Mouse (Mus musculus) heart, postnatal 36 days (tissue): ENCODE measurements around the gene Ifitm10. TPM values are rescaled to one million over a fixed set of nuclear protein-coding genes. Genes with fewer than 3 reads are reported as not detected.
"Not testable (repeated sequence)": the region's sequence is repeated elsewhere in the genome, so short reads cannot be mapped to it uniquely, and the experiment has no call there.

ENCODE experiments used
- DNase-seq, 2 experiments: peaks; one replicate each; pipeline ENCODE4 v3.0.0; 2021 to 2022
- intact Hi-C: fragments of 180-260 bp; cut with DNase I; formaldehyde crosslinking; loops from one replicate; pipeline ENCODE4 v1.15.1; 2025
- total RNA-seq, 2 experiments: library from RNA; stranded (reverse); gene quantifications; 2 replicates each; pipeline ENCODE4 v1.2.3; 2021

Ifitm10 gene
- total RNA-seq, 2 experiments from 2014 or later, result 1.8 to 2.0 TPM

- DNase-seq, result no peak
- intact Hi-C loops, result no loop called here
Observed at GRCm38 (mm10) chr7:142326714-142327445, 46.7 kb downstream of the Ifitm10 start.

- intact Hi-C loops, result no loop called here
- no peak for DNase-seq
Observed at GRCm38 (mm10) chr7:142323396-142324117, 50.0 kb downstream of the Ifitm10 start.

- intact Hi-C loops, result no loop called here
- DNase-seq, result no peak
Observed at GRCm38 (mm10) chr7:142322641-142323040, 50.9 kb downstream of the Ifitm10 start.

GRCm38 (mm10) chr7:142321637-142322306 is 51.8 kb downstream of the Ifitm10 start:
- DNase-seq, intact Hi-C loops: not testable (repeated sequence)

- intact Hi-C loops, result no loop called here
- no peak for DNase-seq
Observed at GRCm38 (mm10) chr7:142320906-142321305, 52.6 kb downstream of the Ifitm10 start.

- no peak for DNase-seq
- intact Hi-C loops, result no loop called here
Observed at GRCm38 (mm10) chr7:142319124-142319523, 54.4 kb downstream of the Ifitm10 start.

GRCm38 (mm10) chr7:142317216-142317615 is 56.3 kb downstream of the Ifitm10 start:
- no peak for DNase-seq

GRCm38 (mm10) chr7:142316558-142316957 is 57.0 kb downstream of the Ifitm10 start:
- intact Hi-C loops, result loop anchor here (1.0 to 2.0 kb wide), 4 partner anchors 18 to 358 kb away; partner anchors contain the start of gene Syt8
- DNase-seq, result peak; percentile 48 to 50

More at GRCm38 (mm10) chr7:142317216-142317615, 56.3 kb downstream of the Ifitm10 start:
- intact Hi-C loops, result loop anchor here (2.0 kb wide), 3 partner anchors 118 to 358 kb away; partner anchors contain the start of gene Syt8

- DNase-seq, result no peak
- intact Hi-C loops, result no loop called here
Observed at GRCm38 (mm10) chr7:142314600-142315285, 58.8 kb downstream of the Ifitm10 start.

GRCm38 (mm10) chr7:142303929-142304328 is 69.6 kb downstream of the Ifitm10 start:
- intact Hi-C loops, DNase-seq: not testable (repeated sequence)

- intact Hi-C loops, result no loop called here
- DNase-seq, result no peak
Observed at GRCm38 (mm10) chr7:142303249-142303648, 70.3 kb downstream of the Ifitm10 start, which contains the start of gene Krtap5-4. Gene Krtap5-4, plus strand, starts transcription at chr7:142303549.

- intact Hi-C loops, result not testable (repeated sequence)
Observed at GRCm38 (mm10) chr7:142297018-142297417, 76.5 kb downstream of the Ifitm10 start, which contains the start of gene Krtap5-1. Gene Krtap5-1, minus strand, starts transcription at chr7:142297118.

GRCm38 (mm10) chr7:142296108-142296507 is 77.4 kb downstream of the Ifitm10 start:
- intact Hi-C loops, DNase-seq: not testable (repeated sequence)

More at GRCm38 (mm10) chr7:142297018-142297417, 76.5 kb downstream of the Ifitm10 start, which contains the start of gene Krtap5-1:
- DNase-seq, result not testable (repeated sequence)

GRCm38 (mm10) chr7:142295418-142295817 is 78.1 kb downstream of the Ifitm10 start:
- no peak for DNase-seq
- intact Hi-C loops, result no loop called here

- intact Hi-C loops, result loop anchor here (1.0 kb wide), 1 partner anchor 17 kb away; no protein-coding TSS in a partner anchor
- DNase-seq, result peak in 1 of 2 experiments; percentile 28
Observed at GRCm38 (mm10) chr7:142293851-142294250, 79.7 kb downstream of the Ifitm10 start.

GRCm38 (mm10) chr7:142285910-142286612 is 87.5 kb downstream of the Ifitm10 start:
- intact Hi-C loops, DNase-seq: not testable (repeated sequence)

- peak in 1 of 2 experiments; percentile 31 for DNase-seq
- intact Hi-C loops, result no loop called here
Observed at GRCm38 (mm10) chr7:142285130-142285835, 88.3 kb downstream of the Ifitm10 start.

GRCm38 (mm10) chr7:142284615-142285080 is 88.9 kb downstream of the Ifitm10 start:
- intact Hi-C loops, result loop anchor here (1.0 kb wide), 1 partner anchor 138 kb away; no protein-coding TSS in a partner anchor
- peak; percentile 89 to 96 for DNase-seq
